Mouse (Mus musculus) cerebellum, postnatal 36 days (tissue): ENCODE measurements around the gene Ror1.

Experiments
- DNase-seq, 2 experiments: peaks; one replicate each; pipeline ENCODE4 v3.0.0; 2021 to 2022; ENCODE audit warnings: mixed read lengths in 2 of 2

Ror1 gene

DNA sequence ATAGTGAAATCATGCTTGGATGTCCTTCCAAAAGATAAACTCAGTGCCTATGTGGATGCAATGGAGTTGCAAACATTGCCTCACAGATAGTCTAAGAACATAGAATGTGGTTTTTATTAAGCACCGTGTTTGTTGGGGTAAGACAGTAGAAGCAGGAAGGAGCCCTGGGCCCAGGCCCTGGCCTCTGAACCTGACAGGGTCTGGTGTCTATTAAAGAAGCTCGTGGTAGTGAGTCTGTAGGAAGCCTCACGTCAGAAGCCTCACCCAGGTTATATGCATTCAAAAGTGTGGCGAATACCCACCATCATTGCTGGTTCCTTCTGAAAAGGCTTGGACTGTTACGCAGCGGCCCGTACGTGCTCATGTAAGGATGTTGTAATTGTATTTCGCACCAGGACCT lies 157.8 kb downstream of the Ror1 start:
- no peak for DNase-seq

DNA sequence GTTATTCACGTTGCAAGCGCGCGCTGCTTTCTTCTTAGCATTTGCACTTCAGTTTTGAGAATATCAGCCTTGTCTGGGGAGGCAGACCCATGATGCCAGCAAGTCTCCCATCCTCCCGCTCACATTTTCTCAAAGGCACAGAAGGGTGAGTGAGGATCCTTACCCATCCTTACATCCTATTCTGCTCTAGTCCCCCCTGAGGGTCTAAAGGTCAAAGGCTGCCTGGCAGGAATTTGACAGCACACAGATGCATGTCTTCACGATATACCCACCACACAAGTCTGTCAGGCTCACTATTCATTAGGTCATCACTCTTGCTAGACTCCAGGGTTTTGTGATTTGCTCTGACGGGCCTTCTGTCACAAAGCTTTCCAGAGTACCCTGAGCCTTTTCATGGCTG lies 158.2 kb downstream of the Ror1 start:
- no peak for DNase-seq

DNA sequence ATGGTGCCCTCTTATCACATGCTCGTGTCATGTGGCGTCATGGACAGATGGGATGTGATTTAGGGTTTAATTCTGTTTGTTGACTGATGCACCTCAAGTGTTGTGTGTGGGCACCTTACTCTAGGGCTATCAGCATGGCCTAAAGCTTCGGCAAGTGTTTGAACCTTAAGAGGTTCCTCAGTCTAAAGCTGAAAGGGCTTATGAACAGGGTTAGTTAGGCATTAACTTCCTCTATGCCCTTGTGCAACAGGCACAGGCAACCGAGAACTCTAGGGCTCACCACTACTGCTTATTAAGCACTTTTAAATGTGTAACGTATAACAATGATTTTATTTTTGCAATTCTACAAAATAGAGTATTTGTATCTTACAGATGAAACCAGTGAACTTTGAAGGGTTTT lies 162.9 kb downstream of the Ror1 start:
- DNase-seq, result no peak

DNA sequence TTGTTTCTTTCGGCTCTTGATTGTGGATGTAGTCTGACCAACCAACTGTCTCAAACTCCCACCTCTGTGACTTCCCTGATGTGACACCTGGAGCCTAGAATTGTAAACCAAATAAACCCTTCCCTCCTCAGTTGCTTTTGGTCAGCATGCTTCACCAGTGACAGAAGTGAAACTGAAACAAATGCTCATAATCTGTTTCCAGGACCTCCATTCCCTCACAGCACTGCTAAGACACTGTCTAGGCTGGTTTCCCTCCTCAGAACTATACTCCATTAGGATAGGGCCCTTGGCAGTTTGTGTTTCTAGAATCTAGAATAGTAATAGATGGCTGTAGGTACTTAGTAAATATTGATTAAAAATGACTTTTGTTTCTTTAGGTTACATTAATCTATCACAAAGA lies 168.3 kb downstream of the Ror1 start:
- no peak for DNase-seq

DNA sequence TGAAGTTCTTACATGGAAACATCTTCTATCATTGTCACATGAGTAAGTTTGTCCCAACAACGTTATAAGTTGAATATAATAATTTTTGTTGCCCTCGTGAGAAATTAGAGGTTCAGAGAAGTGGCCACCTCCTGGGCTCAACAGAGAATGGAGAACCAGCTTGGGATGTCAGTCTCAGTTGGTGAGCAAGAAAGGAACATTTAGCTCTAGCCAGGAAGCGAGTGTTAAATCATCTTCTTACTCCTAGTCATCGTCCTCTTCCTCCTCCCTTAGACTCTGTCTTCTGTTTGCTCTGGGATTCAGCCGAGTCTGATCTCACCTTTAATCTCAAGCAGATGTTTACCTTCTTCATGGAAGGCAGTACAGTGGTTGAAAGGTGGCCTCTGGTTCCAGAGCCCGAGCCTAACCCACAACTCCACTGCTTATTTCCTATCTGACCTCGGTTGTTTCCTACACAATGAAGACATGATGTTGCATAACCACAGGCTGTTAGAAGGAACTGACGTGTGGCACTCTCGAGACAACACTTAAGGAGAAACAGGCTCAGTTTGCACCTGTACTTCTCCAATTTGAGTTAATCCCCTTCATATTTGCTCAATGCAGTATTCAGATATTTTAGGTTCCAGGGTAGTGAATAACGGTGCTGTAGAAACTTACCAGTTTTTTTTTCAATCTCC lies 175.6 kb downstream of the Ror1 start:
- no peak for DNase-seq

DNA sequence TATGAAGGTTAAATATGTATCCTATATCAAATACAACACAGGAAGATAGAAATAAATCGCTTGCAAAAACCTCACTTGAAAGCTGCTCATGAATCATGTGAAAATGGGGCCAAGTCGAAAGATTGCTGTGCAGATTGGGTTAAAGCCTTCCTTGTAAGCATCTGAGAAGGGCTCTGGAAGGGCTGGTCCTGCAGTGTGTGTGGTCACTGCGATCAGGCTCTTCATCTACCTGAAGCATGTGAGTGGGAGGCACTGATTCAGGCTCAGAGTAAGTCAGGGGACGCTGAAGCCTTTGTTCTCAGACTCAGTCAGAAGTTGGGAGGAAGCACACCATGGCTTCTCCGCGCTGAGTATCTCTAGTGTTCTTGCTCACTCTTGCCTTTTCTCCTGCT lies 176.1 kb downstream of the Ror1 start:
- DNase-seq, result no peak

DNA sequence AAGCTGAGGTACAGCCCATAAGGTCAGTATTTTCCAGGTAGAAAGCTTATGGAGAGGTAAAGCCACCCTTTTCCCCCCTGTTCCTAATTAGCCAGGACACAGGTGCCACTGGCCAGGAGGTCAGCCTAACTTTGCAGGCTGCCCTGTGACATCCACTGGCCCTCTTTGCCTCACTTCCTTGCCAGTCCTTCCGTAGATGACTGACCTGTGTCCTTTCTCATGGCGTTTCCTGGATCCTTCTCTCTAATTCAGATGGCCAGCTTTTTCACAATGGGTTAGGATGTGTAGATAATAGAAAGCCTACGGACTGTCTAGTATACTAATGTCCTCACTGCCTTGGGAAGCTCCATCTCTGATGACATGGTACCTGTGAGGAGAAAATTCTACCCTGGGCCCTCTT lies 177.8 kb downstream of the Ror1 start:
- no peak for DNase-seq

DNA sequence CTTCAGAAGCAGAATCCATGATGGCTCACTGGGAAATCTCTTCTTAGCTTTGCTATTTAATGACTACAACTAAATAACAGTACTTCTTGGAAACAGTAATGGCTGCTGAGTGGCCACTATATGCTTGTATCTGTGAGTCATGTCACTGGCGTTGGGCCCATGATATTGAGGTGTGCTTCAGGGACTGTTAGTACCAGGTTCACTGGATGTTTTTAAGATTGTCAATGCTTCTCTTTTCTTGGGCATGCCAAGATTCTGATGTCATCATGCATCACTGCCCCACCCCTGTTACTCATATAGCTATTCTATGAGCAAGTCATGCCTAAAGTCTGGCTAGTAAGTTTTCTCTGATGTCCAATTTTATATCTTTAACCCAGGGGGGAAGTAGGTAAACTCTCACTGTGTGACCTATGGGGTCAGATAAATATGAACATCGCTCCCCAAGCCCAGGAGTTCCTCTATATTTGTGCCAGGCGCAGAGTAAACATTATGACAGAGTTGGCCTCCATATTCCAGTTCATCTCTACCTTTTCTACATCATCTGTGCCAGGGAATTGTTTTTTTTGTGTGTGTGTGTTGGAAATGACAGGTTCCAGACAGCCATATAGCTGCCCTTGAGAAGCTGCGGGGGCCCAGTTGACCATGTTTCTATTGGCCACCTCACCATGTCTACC lies 178.4 kb downstream of the Ror1 start:
- DNase-seq, result no peak

DNA sequence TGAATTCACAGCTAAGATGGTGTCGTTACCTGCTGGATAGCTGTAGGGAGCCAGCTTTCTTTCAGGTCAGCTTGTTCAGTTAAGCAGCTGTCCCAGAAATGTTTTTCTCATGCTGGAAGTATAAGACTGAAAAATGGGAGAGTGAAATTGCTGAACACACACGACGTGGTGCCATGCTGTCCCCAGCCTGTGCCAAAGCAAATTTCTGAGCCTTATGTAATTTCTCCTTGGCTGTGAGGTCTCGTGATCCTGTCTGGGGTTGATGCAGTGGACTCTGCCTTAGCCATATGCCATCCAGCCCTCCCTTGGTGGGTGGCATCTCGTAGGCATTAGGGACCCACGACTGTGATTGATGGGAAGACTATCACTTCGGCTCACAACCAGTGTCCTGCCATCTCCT lies 180.9 kb downstream of the Ror1 start:
- DNase-seq, result peak; percentile 54 to 60

DNA sequence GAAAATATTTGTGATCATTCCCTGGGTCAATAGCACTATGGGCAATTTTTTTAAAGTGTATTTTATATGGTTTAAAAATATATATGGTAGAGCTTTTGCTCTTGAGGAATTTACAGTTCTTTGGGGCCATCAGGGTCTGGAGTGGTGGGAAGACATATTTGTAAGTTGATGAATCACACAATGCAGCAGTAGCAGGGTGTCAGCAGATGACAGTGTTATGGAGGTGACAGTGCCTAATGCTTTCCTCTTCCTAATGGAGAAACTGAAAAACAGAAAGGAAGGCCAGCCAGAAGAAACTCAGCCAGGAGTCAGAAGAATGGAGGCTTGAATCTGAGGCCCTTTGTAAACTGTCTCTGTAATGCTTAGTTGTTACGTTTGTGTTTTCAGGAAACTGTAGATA lies 181.4 kb downstream of the Ror1 start:
- DNase-seq, result no peak

DNA sequence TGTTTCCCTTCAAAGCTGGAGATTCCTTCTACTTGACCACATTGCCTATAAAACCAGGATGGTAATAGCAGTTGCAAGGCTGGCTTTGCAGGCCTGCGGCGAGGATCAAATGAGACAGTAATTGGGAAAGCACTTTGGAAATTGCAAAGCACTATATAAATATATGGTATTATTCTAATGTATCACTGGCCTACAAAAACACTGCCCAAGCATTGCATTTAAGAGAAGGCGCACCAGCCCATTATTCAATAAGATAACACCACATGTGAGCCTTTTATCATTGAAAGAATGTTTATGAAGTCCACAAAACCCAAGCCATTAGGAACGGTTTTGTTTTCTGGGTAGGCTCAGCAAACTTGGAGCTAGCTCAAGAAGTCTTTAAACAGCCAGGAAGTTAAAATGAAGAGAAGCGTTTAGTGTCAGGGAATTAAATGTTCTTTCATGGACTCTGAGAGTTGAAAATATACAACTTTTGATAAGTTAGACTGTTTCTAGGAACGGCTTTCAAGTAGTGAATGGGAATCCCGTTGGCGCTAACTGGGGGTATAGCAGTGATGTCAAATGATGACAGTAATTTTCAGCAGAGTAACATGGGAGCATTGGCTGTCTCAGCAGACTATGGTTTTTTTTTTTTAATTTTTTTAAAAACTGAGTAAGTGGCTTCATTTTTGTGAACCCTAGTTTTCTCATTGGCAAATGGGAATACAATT lies 187.7 kb downstream of the Ror1 start:
- no peak for DNase-seq

DNA sequence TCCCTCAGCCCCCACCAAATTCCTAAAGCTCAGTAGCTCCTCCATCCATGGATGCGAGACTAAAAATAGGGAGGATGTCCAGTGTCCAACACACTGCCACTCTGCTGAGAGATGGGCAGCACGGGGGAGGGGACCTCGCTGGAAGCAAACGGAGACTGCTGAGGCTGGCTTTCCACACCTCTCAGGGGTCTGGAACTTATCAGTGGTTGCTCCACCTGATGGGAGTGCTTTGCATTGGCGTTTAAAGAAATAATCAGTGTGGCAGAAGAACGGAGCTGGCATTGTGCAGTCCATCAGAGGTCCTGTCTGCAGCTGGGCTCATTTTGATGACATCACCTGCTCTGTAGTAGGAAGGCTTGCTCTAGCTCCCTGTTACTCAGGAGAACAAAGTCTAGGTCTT lies 188.9 kb downstream of the Ror1 start:
- no peak for DNase-seq

DNA sequence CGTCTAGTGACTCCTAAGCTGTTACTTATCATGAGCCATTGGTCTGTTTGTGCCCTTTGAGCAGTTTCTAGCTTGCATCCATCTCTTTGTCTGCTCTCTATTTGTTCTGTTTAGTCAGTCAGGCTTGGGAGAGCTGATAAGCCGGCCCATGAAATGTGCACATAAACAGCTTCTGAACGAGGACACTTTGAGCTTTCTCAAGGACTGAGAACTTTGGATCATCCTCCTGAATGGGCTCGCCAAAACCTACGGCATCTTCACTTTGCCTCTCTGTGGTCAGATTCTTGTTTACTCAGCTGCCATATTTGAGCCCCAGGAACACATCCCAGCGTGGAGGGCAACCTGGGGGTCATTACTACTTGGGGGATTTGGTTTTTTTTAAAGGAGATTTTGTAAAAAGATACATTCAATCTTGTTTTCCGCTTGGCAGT lies 190.5 kb downstream of the Ror1 start:
- DNase-seq, result no peak

DNA sequence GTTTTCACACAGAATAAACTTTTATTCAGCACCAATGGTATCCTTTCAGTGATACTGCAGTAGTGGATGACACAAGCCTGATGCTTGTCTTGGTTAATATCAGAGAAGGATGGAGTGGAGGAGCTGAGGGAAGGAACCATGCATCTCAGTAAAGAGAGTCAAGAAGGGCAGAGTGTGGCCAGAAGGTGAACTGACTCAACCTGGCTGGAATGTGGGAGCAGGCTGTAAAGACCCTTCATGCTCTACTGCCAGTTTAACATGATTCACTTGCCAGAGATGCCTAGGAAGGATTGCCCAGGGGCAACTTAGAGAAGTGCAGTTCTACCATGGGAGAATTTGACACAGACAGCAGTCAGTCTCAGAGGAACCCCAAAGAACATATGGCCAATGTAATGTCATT lies 191.2 kb downstream of the Ror1 start:
- DNase-seq, result no peak

DNA sequence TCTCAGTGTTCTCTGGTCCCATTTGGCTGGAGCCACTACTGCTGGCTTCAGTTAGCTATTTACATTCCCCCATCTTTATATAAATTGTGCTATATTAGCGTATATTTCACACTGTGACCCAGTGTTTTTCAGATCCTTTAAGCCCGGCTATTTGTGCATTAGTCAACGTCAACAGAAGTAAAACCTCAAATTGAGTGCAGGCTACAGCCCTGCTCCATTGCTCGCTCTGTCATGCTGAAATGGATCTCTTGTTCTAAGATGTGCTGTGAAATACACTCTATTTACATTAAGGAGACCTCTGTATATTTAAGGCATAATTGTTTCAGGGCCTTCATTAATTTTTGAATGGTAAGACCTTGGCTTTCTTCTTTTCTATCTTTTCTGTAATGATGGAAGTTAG lies 192.2 kb downstream of the Ror1 start:
- DNase-seq, result no peak

DNA sequence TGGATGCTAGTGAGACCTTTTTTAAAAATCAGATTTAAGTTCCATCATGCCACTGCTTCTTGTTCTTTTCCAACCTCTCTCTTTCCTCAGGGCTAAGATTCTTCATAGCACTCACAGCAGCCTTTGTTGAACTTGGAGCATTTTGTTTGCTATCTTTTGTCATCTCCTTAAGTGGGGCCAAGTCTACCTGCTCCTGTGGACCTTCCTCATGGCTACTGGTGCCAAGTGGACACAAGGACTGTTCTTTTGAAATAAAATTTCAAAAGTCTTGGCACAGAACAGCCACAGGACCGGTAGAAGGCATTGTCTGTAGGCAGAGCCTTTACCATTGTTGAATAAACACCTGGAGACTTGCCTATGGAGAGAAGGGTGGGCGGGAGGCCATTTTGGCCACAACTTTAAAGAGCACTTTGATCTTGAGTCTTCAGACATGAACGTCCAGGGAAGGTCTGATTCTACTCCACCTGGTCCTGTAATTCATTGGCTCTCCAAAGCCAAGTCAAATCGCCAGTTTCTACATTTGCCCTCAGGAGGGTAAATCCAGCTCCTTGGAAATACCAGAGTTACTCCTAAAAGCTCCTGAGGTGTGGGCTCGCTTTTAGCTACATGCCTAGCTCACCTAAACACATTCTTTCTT lies 195.5 kb downstream of the Ror1 start:
- DNase-seq, result no peak

DNA sequence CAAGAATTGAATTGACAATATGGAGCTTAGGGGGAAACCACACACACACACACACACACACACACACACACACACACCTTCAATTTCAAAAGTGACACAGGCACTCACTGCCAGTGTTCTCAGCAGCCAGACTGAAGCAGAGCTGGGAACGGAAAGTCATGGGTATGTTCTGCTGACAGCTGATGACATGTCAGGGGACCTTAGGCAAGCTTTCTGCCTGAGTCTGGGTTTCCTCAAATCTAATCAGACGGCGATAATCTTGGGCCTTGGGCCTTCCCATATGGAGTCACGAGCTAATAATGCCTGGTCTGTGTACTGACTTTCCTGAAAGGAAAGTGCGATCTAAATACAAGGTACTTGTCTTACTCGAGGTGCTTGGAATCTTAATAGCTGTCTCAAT lies 202.1 kb downstream of the Ror1 start:
- no peak for DNase-seq

DNA sequence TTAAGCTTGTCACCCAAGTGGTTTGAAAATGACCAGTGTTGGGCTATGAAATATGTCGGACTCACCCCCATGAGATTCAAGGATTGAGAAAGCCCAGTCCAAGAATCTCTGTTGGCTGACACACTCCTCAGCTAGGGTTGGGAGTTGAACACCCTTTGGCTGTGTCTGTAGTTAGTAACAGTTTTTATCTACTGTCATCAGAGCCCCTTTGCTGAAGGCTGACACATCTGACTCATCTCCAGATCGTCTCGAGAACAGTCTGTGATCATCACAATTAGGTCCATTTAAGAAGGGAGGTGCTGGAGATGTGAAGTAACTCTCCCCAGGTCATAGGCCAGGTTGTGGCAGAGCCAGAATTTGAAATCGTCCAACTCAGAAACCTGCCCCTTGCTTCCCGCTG lies 203.0 kb downstream of the Ror1 start:
- DNase-seq, result no peak

DNA sequence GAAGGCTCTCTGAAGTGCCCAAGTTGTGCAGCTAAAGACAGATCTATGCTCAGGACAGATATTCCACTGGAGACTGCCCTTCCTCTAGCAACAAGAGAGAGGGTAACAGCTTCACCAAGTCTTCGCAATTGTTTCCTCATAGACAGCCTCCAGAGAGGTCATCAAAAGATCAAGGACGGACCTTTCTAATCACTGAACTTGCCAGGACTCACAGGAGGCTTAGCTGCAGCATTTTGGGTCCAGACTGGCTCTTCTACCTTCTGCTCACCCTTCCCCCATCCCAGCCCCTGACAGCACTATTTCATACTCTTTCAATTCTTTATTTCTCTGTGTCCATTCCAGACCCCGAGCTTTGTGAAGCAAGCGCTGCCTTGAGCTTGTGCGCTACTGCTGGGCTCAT lies 204.6 kb downstream of the Ror1 start:
- DNase-seq, result no peak

DNA sequence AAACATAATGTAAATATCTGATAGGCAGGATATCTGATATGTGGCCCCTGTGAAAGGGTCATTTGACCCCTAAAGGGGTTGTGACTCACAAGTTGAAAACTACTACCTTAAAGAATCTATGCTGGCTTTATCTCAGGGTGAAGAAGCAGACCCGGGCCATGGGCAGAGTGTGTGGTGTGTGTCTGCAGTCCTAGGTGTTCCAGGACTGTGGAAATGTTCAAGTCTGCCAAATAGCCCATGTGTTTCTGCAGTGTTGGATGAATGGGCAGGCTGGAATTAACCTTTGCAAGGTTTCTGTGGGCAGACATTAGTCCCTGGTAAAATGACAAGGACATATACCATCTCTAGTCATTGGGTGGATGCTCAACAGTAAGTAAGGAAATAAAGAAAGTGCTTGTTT lies 205.8 kb downstream of the Ror1 start:
- DNase-seq, result no peak

DNA sequence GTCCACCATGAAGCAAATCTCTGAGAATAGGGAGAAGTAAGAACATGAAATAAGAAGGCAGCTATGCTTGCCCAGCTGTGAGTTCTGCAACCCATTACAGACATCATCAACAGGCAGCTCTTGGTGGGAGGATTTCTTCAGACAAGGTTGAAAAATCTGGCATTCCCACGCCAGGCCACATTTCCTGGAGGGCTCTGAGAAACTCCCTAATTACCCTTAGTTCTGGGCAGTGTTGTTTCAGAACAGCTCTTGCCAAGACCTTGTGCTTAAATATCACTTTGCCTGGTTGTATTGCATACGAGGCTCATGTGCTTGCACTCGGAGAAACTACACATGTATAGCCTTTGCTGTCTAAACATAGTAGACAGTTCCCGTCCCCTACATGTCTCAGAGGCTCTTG lies 211.8 kb downstream of the Ror1 start:
- no peak for DNase-seq

DNA sequence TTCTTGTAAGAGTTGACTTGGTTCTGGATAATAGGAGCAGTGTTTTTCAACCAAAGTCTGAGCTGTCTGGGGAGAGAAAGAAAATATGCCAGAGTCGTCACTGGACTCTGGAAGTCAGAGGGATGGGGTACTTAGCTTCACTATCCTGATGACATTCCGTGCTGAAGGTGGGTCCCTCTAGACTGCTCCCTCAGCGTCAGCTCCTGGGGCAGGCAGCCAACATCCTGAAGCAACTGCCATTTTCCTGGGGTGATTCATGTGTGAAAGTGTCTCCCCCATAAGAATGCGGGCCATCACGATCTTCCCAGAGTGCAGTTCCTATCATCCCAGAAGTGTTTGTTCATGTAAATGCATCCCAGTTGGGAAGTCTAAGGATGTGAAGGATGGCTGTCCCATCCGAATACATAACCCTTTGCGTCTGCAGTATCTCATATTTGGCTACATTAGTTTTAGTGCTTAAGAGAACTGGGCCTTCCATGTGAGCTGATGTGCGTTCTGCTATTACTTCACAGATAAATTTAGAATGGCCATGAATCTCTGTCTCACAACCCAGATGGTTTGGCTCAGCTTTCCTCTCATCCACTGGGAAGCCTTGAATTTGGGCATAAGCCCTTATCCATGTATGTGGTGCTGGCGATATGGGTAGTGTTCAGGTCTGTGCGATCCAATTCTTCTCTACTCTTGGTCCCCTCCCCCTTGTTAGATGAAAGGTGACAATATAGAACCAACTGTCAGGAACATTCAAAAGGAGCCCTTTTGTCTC lies 216.4 kb downstream of the Ror1 start:
- DNase-seq, result no peak

DNA sequence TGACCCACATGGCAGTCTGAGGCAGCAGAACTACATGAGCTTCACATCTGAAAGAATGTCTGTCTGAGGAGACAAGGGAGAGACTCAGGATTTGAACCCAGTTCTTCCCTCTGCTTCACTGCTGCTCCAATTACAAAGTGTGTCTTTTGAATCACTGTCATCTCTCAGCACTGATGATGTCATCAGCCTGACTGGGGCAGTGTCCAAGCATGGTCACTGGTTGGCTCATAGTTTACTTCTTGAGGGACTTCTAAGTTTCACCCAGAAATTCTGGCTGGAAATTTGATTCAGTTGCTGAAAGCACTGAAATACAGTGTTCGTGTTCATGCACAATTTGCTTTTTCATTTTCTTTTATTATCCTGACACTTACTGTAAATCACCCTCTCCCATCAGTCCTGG lies 219.5 kb downstream of the Ror1 start:
- no peak for DNase-seq
